26 mouse cellular contexts compared by ENCODE assay signal in genomic region chr4:78389406-78389805, GRCm38 (mm10).
DNase-seq lines count a peak whose midpoint lies in the region; ATAC-seq and TF ChIP-seq lines count a peak whose summit lies in the region.
"Had no signal": no experiment of that assay in that cellular context is flagged by ENCODE, and none has a peak within 500 bp of the region (broad histone marks: within the 10 kb centered on the region; RNA-seq: fewer than 3 reads in every experiment).

No protein-coding gene starts in this region.

- H3K36me3 ChIP-seq in forebrain, postnatal 0 days (ENCODE audit: insufficient read depth) = no peaks in the 10 kb centered on the region
- no peaks in the 10 kb centered on the region for H3K36me3 ChIP-seq in forebrain, embryonic 13.5 days (ENCODE audit: poor library complexity, severe bottlenecking)
- no peaks in the 10 kb centered on the region for H3K36me3 ChIP-seq in lung, embryonic 14.5 days (ENCODE audit: insufficient read depth)
- no peaks in the 10 kb centered on the region for H3K36me3 ChIP-seq in neural tube, embryonic 15.5 days
- H3K36me3 ChIP-seq in hindbrain, postnatal 0 days (ENCODE audit: insufficient read depth, low read length) = no peaks in the 10 kb centered on the region
- H3K36me3 ChIP-seq: hindbrain, embryonic 13.5 days; liver, embryonic 12.5 days had no signal

- H3K9me3 ChIP-seq in forebrain, postnatal 0 days (ENCODE audit: low read length) = no peaks in the 10 kb centered on the region
- no peaks in the 10 kb centered on the region for H3K9me3 ChIP-seq in forebrain, embryonic 13.5 days (replicated peaks)
- no peaks in the 10 kb centered on the region for H3K9me3 ChIP-seq in lung, embryonic 14.5 days (ENCODE audit: low read depth, low read length)
- no peaks in the 10 kb centered on the region for H3K9me3 ChIP-seq in neural tube, embryonic 15.5 days (replicated peaks)
- no peaks in the 10 kb centered on the region for H3K9me3 ChIP-seq in hindbrain, postnatal 0 days (ENCODE audit: low read length)
- H3K9me3 ChIP-seq: hindbrain, embryonic 13.5 days; liver, embryonic 12.5 days had no signal

- H3K27ac ChIP-seq in forebrain, postnatal 0 days (ENCODE audit: low read depth, low read length) = no peak overlapping the region
- no peak overlapping the region for H3K27ac ChIP-seq in forebrain, embryonic 13.5 days
- no peak overlapping the region for H3K27ac ChIP-seq in lung, embryonic 14.5 days (ENCODE audit: low read depth)
- no peak overlapping the region for H3K27ac ChIP-seq in neural tube, embryonic 15.5 days (replicated peaks)
- no peak overlapping the region for H3K27ac ChIP-seq in hindbrain, postnatal 0 days
- H3K27ac ChIP-seq: hindbrain, embryonic 13.5 days; liver, embryonic 12.5 days had no signal

- ATAC-seq in forebrain, postnatal 0 days = no peak
- no peak for ATAC-seq in forebrain, embryonic 13.5 days
- ATAC-seq in lung, embryonic 14.5 days (ENCODE audit: insufficient read depth) = no peak
- no peak for ATAC-seq in neural tube, embryonic 15.5 days (ENCODE audit: low FRiP score)
- ATAC-seq in hindbrain, postnatal 0 days = no peak
- ATAC-seq: CD4-positive, CD25-positive, alpha-beta regulatory T cell, adult 4 months; intestine, postnatal 0 days; liver, embryonic 12.5 days; liver, postnatal 0 days; lung, postnatal 0 days had no signal

- no peaks in the 10 kb centered on the region for H3K27me3 ChIP-seq in forebrain, postnatal 0 days (ENCODE audit: insufficient read depth, low read length)
- H3K27me3 ChIP-seq in forebrain, embryonic 13.5 days = no peaks in the 10 kb centered on the region
- no peaks in the 10 kb centered on the region for H3K27me3 ChIP-seq in lung, embryonic 14.5 days (ENCODE audit: insufficient read depth, low read length)
- H3K27me3 ChIP-seq in neural tube, embryonic 15.5 days (replicated peaks) = no peaks in the 10 kb centered on the region
- no peaks in the 10 kb centered on the region for H3K27me3 ChIP-seq in hindbrain, postnatal 0 days (ENCODE audit: insufficient read depth, low read length)
- H3K27me3 ChIP-seq: hindbrain, embryonic 13.5 days; liver, embryonic 12.5 days had no signal

- peak; percentile 8 for DNase-seq in forebrain, postnatal 0 days
- DNase-seq in lung, embryonic 14.5 days = peak; percentile 12
- DNase-seq in lung, postnatal 25 days (ENCODE audit: low spot score) = no peak
- DNase-seq in layer of hippocampus, adult 18-20 months (ENCODE audit: low spot score in 2 of 2) = peak; percentile 22 to 70
- peak; percentile 29 for DNase-seq in layer of hippocampus, adult 9-11 months
- DNase-seq in hindbrain, postnatal 0 days (ENCODE audit: low spot score) = no peak
- DNase-seq: adrenal gland, postnatal 14 days; cerebellum, adult 18-20 months; cerebellum, postnatal 36 days; gastrocnemius, postnatal 25 days; heart, adult 11 months; heart, postnatal 36 days; kidney, adult 9 months; kidney, postnatal 14 days; liver, postnatal 0 days; midbrain, embryonic 14.5 days; retina, postnatal 1 day; thymus, postnatal 4 days had no signal

- 67% methylated on average over 1 of the region's 1 CpGs for WGBS in forebrain, postnatal 0 days
- WGBS in forebrain, embryonic 13.5 days = 88% methylated on average over 1 of the region's 1 CpGs
- WGBS in lung, embryonic 14.5 days = 63% methylated on average over 1 of the region's 1 CpGs
- 92% methylated on average over 1 of the region's 1 CpGs for WGBS in neural tube, embryonic 15.5 days
- 92% methylated on average over 1 of the region's 1 CpGs for WGBS in hindbrain, postnatal 0 days

- no peak overlapping the region for H3K4me3 ChIP-seq in forebrain, postnatal 0 days (ENCODE audit: low read depth, low read length)
- H3K4me3 ChIP-seq in forebrain, embryonic 13.5 days = no peak overlapping the region
- H3K4me3 ChIP-seq in lung, embryonic 14.5 days (ENCODE audit: low read depth, low read length) = no peak overlapping the region
- H3K4me3 ChIP-seq in neural tube, embryonic 15.5 days (replicated peaks) = no peak overlapping the region
- no peak overlapping the region for H3K4me3 ChIP-seq in hindbrain, postnatal 0 days (ENCODE audit: low read length)
- H3K4me3 ChIP-seq: hindbrain, embryonic 13.5 days; liver, embryonic 12.5 days had no signal

- no peak for TF ChIP-seq CTCF in forebrain, postnatal 0 days (IDR thresholded peaks at IDR 0.05; ENCODE audit: low read depth)
- no peak for TF ChIP-seq CTCF in lung, embryonic 14.5 days (IDR thresholded peaks at IDR 0.05; ENCODE audit: low read depth)
- TF ChIP-seq CTCF in hindbrain, postnatal 0 days (IDR thresholded peaks at IDR 0.05; ENCODE audit: low read depth) = no peak

- no peak overlapping the region for H3K4me2 ChIP-seq in forebrain, postnatal 0 days (ENCODE audit: low read depth)
- no peak overlapping the region for H3K4me2 ChIP-seq in forebrain, embryonic 13.5 days
- no peak overlapping the region for H3K4me2 ChIP-seq in lung, embryonic 14.5 days
- H3K4me2 ChIP-seq in neural tube, embryonic 15.5 days = no peak overlapping the region
- no peak overlapping the region for H3K4me2 ChIP-seq in hindbrain, postnatal 0 days (ENCODE audit: low read depth, low read length)
- H3K4me2 ChIP-seq: heart, embryonic 11.5 days; hindbrain, embryonic 13.5 days; liver, embryonic 12.5 days had no signal

- H3K4me1 ChIP-seq in forebrain, postnatal 0 days (ENCODE audit: insufficient read depth) = no peaks in the 10 kb centered on the region
- H3K4me1 ChIP-seq in forebrain, embryonic 13.5 days = no peaks in the 10 kb centered on the region
- H3K4me1 ChIP-seq in lung, embryonic 14.5 days (ENCODE audit: insufficient read depth) = no peaks in the 10 kb centered on the region
- no peaks in the 10 kb centered on the region for H3K4me1 ChIP-seq in neural tube, embryonic 15.5 days
- H3K4me1 ChIP-seq in hindbrain, postnatal 0 days (ENCODE audit: insufficient read depth, low read length) = no peaks in the 10 kb centered on the region
- H3K4me1 ChIP-seq: hindbrain, embryonic 13.5 days; liver, embryonic 12.5 days had no signal

- H3K9ac ChIP-seq in forebrain, postnatal 0 days = no peak overlapping the region
- H3K9ac ChIP-seq in forebrain, embryonic 13.5 days = no peak overlapping the region
- no peak overlapping the region for H3K9ac ChIP-seq in lung, embryonic 14.5 days
- H3K9ac ChIP-seq in neural tube, embryonic 15.5 days (replicated peaks) = no peak overlapping the region
- H3K9ac ChIP-seq in hindbrain, postnatal 0 days (replicated peaks; ENCODE audit: low read length) = no peak overlapping the region
- H3K9ac ChIP-seq: hindbrain, embryonic 13.5 days; liver, embryonic 12.5 days; liver, postnatal 0 days had no signal

Comparison
In these comparisons a context has a peak if more than half of its experiments do, and no peak if none do; other contexts are left out.
1. DNase-seq: peak in forebrain, postnatal 0 days (single experiment), lung, embryonic 14.5 days (single experiment), layer of hippocampus, adult 18-20 months (2 of 2) and layer of hippocampus, adult 9-11 months (single experiment); none in lung, postnatal 25 days (single experiment) and hindbrain, postnatal 0 days (single experiment).